Mouse (Mus musculus) adipocyte (in vitro differentiated cells): ENCODE measurements around the gene Wdr37.

ENCODE experiments used
- DNase-seq: peaks from one replicate; pipeline ENCODE4 v3.0.0-alpha.2; 2016; ENCODE audit warnings: low spot score

Wdr37 gene

GRCm38 (mm10) chr13:8839937-8840336, 31.8 kb downstream of the Wdr37 start:
- no peak for DNase-seq

- no peak for DNase-seq
These were observed 32.6 kb downstream of the Wdr37 start for GRCm38 (mm10) chr13:8839111-8839510.

- no peak for DNase-seq
These were observed 33.3 kb downstream of the Wdr37 start for GRCm38 (mm10) chr13:8838394-8838793.

- DNase-seq: no peak
These were observed 37.1 kb downstream of the Wdr37 start for GRCm38 (mm10) chr13:8834573-8834972.

GRCm38 (mm10) chr13:8831546-8832251, 40.0 kb downstream of the Wdr37 start:
- no peak for DNase-seq

GRCm38 (mm10) chr13:8830696-8831095, 41.0 kb downstream of the Wdr37 start:
- no peak for DNase-seq

- peak; percentile 35 for DNase-seq
These were observed 41.9 kb downstream of the Wdr37 start for GRCm38 (mm10) chr13:8829784-8830183.

GRCm38 (mm10) chr13:8828946-8829345, 42.8 kb downstream of the Wdr37 start:
- no peak for DNase-seq

GRCm38 (mm10) chr13:8823546-8823945, 48.2 kb downstream of the Wdr37 start:
- no peak for DNase-seq

GRCm38 (mm10) chr13:8823120-8823519, 48.6 kb downstream of the Wdr37 start:
- DNase-seq: no peak

- no peak for DNase-seq
These were observed 49.5 kb downstream of the Wdr37 start for GRCm38 (mm10) chr13:8822201-8822600.

GRCm38 (mm10) chr13:8805931-8806330, 65.8 kb downstream of the Wdr37 start:
- no peak for DNase-seq

- DNase-seq: no peak
These were observed 71.1 kb downstream of the Wdr37 start for GRCm38 (mm10) chr13:8800576-8800975.

GRCm38 (mm10) chr13:8793217-8793616, 78.5 kb downstream of the Wdr37 start:
- no peak for DNase-seq

GRCm38 (mm10) chr13:8785185-8785584, 86.5 kb downstream of the Wdr37 start:
- peak; percentile 43 for DNase-seq

- no peak for DNase-seq
These were observed 87.2 kb downstream of the Wdr37 start for GRCm38 (mm10) chr13:8784308-8785061.

GRCm38 (mm10) chr13:8783686-8784307, 87.9 kb downstream of the Wdr37 start:
- no peak for DNase-seq

GRCm38 (mm10) chr13:8782636-8783035, 89.1 kb downstream of the Wdr37 start:
- DNase-seq: no peak

GRCm38 (mm10) chr13:8780441-8780840, 91.3 kb downstream of the Wdr37 start:
- DNase-seq: peak; percentile 42

GRCm38 (mm10) chr13:8770616-8771015, 101.1 kb downstream of the Wdr37 start:
- DNase-seq: no peak

GRCm38 (mm10) chr13:8769654-8770227, 102.0 kb downstream of the Wdr37 start:
- no peak for DNase-seq

GRCm38 (mm10) chr13:8760940-8761339, 110.8 kb downstream of the Wdr37 start:
- DNase-seq: no peak
